Mouse (Mus musculus) heart, postnatal 10 days (tissue): ENCODE data around the gene Ly6g5b. TPM values are rescaled to one million over a fixed set of nuclear protein-coding genes. Genes with fewer than 3 reads are reported as not detected.

Experiments
- total RNA-seq, 2 experiments: library from RNA; stranded (reverse); gene quantifications; 2 replicates each; pipeline ENCODE4 v1.2.3; 2021

Ly6g5b gene
- total RNA-seq, 2 experiments from 2014 or later, result 0.67 TPM; not detected in 1

Other genes starting within 250 kb of the Ly6g5b start
- 1 to 10 TPM; 5.5 to 9.3 TPM for gene Zbtb12, start 235.9 kb downstream of the Ly6g5b start, total RNA-seq
- not detected for gene Gm20547, start 233.4 kb downstream of the Ly6g5b start, total RNA-seq
- 1 to 10 TPM; 3.1 to 5.6 TPM for gene C2, start 217.2 kb downstream of the Ly6g5b start, total RNA-seq
- 10 to 100 TPM; 52.4 to 58.2 TPM for gene Ehmt2, start 217.0 kb downstream of the Ly6g5b start, total RNA-seq
- not detected for gene Slc44a4, start 201.0 kb downstream of the Ly6g5b start, total RNA-seq
- gene Neu1, start 184.2 kb downstream of the Ly6g5b start, total RNA-seq, result 10 to 100 TPM; 12.2 to 12.6 TPM
- gene Hspa1b, start 156.2 kb downstream of the Ly6g5b start, total RNA-seq, result 1 to 10 TPM; 3.9 to 4.5 TPM
- gene Gm20481, start 145.5 kb downstream of the Ly6g5b start, total RNA-seq, result not detected
- 1 to 10 TPM; 2.6 TPM for gene Hspa1a, start 143.3 kb downstream of the Ly6g5b start, total RNA-seq
- gene Hspa1l, start 142.7 kb downstream of the Ly6g5b start, total RNA-seq, result 1 to 10 TPM; 4.0 to 4.1 TPM
- gene Lsm2, start 133.6 kb downstream of the Ly6g5b start, total RNA-seq, result 10 to 100 TPM; 28.8 to 31.7 TPM
- 10 to 100 TPM; 34.5 to 35.6 TPM for gene Vars, start 114.4 kb downstream of the Ly6g5b start, total RNA-seq
- 1 to 10 TPM; 3.3 to 3.8 TPM for gene Vwa7, start 98.8 kb downstream of the Ly6g5b start, total RNA-seq
- under 1 TPM in 1 of 2 experiments, not detected in 1; 0.38 TPM for gene Sapcd1, start 87.4 kb downstream of the Ly6g5b start, total RNA-seq
- gene Msh5, start 68.7 kb downstream of the Ly6g5b start, total RNA-seq, result 1 to 10 TPM; 2.0 TPM
- gene Clic1, start 65.5 kb downstream of the Ly6g5b start, total RNA-seq, result 100 to 1,000 TPM; 115 to 118 TPM
- gene Ddah2, start 56.4 kb downstream of the Ly6g5b start, total RNA-seq, result 10 to 100 TPM; 84.5 to 86.1 TPM
- not detected for gene Ly6g6c, start 50.0 kb downstream of the Ly6g5b start, total RNA-seq
- gene Mpig6b, start 49.2 kb downstream of the Ly6g5b start, total RNA-seq, result under 1 TPM; 0.55 to 0.77 TPM
- under 1 TPM; 0.24 to 0.37 TPM for gene Ly6g6e, start 38.5 kb downstream of the Ly6g5b start, total RNA-seq
- gene Ly6g6d, start 37.4 kb downstream of the Ly6g5b start, total RNA-seq, result 1 to 10 TPM; 1.1 to 1.2 TPM
- not detected for gene Ly6g6f, start 29.8 kb downstream of the Ly6g5b start, total RNA-seq
- gene Abhd16a, start 26.2 kb downstream of the Ly6g5b start, total RNA-seq, result 10 to 100 TPM; 51.0 to 55.7 TPM
- not detected for gene Ly6g5c, start 7.1 kb downstream of the Ly6g5b start, total RNA-seq
- gene Gpank1, start 6.0 kb upstream of the Ly6g5b start, total RNA-seq, result 1 to 10 TPM; 6.6 to 8.3 TPM
- gene Csnk2b, start 6.6 kb upstream of the Ly6g5b start, total RNA-seq, result 100 to 1,000 TPM; 183 to 187 TPM
- gene D17H6S53E, start 10.9 kb upstream of the Ly6g5b start, total RNA-seq, result 10 to 100 TPM; 28.5 to 32.4 TPM
- gene Apom, start 16.6 kb upstream of the Ly6g5b start, total RNA-seq, result not detected
- gene Bag6, start 19.8 kb upstream of the Ly6g5b start, total RNA-seq, result 100 to 1,000 TPM; 285 to 291 TPM
- 100 to 1,000 TPM; 195 to 211 TPM for gene Prrc2a, start 49.5 kb upstream of the Ly6g5b start, total RNA-seq
- 1 to 10 TPM; 2.9 to 4.6 TPM for gene Aif1, start 60.6 kb upstream of the Ly6g5b start, total RNA-seq
- 1 to 10 TPM; 2.8 to 4.5 TPM for gene Lst1, start 73.0 kb upstream of the Ly6g5b start, total RNA-seq
- gene Ltb, start 79.0 kb upstream of the Ly6g5b start, total RNA-seq, result 1 to 10 TPM in 1 of 2 experiments, under 1 TPM in 1; 0.94 to 1.2 TPM
- gene Tnf, start 86.6 kb upstream of the Ly6g5b start, total RNA-seq, result under 1 TPM; 0.72 to 0.87 TPM
- gene Lta, start 89.9 kb upstream of the Ly6g5b start, total RNA-seq, result under 1 TPM in 1 of 2 experiments, not detected in 1; 0.17 TPM
- under 1 TPM in 1 of 2 experiments, not detected in 1; 0.84 TPM for gene Gm16181, start 105.4 kb upstream of the Ly6g5b start, total RNA-seq
- gene Atp6v1g2, start 118.2 kb upstream of the Ly6g5b start, total RNA-seq, result 1 to 10 TPM; 4.9 to 5.7 TPM
- gene Nfkbil1, start 120.4 kb upstream of the Ly6g5b start, total RNA-seq, result 10 to 100 TPM in 1 of 2 experiments, 1 to 10 TPM in 1; 10.0 to 12.2 TPM
- gene Ddx39b, start 126.3 kb upstream of the Ly6g5b start, total RNA-seq, result 100 to 1,000 TPM; 163 to 169 TPM
- gene H2-D1, start 147.3 kb upstream of the Ly6g5b start, total RNA-seq, result 10 to 100 TPM; 67.7 to 69.9 TPM
- 1 to 10 TPM in 1 of 2 experiments, under 1 TPM in 1; 0.55 to 1.1 TPM for gene H2-Q1, start 205.0 kb upstream of the Ly6g5b start, total RNA-seq
- gene H2-Q2, start 226.8 kb upstream of the Ly6g5b start, total RNA-seq, result 1 to 10 TPM in 1 of 2 experiments, under 1 TPM in 1; 0.89 to 1.2 TPM